Mouse (Mus musculus): ENCODE results near the gene Ahnak. TPM values are rescaled to one million over a fixed set of nuclear protein-coding genes. Genes with fewer than 3 reads are reported as not detected.

The Ahnak gene
- total and polyA plus RNA-seq, 3 experiments: 23.0 to 348 (median 299) TPM

DNA sequence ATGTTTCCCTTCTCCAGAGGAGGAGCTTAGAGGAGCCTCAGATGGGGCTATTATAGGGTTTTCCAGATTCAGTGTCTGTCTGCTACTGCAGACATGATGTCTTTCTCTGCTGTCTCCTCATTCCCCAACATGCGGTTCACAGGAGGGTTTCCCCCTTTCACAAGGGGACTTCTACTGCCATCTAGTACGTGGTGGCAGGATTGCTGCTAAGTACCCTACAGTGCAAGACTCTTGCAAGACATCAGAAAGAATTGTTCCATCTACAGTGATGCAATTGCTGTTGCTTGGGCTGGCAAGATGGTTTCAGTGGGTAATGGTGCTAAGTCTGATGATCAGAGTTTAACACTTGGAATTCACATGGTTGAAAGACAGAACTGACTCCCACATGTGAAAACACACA lies 66.1 kb downstream of the Ahnak start:
- intact Hi-C loops (cut with DNase I): loop anchor here (1.0 kb wide), 1 partner anchor 79 kb away; no protein-coding TSS in a partner anchor

DNA sequence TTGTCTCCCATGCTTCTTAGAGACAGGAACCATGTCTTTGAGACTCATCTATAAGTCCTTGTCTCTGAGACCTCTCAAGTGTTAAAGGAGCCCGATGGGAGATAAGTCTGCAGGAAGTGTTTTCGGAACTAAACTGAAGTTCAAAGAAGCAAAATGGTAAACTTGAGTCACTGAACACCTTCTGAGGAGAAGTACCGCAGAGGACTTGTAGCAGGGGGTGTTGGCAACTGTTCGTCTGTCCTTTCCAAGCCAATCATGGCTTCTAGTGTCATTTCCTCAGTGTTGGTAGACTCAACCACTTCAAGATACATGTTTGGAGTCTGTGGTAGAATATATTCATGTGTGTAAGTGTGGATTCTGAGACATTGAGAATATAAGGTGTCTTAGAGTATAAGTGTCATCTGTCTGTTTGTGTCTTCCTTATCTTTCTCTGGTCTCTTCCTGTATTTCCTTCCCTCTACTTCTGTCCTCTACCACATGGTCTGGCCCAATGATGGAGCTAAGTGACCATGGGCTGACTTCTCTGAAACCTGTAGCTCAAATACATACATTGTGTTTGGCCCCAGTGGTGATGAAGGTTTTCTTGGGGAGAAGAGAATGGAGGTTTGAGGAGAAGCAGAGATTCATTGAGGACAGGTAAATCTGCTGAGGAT lies 66.7 kb downstream of the Ahnak start:
- TF ChIP-seq EP300 (IDR thresholded peaks at IDR 0.05; ENCODE audit: insufficient read depth, low read depth, low read length) (no peak), CTCF (IDR thresholded peaks at IDR 0.05) (no peak)
- intact Hi-C loops (cut with DNase I): loop anchor here (1.0 kb wide), 1 partner anchor 80 kb away; no protein-coding TSS in a partner anchor
- H3K27ac ChIP-seq: no peak overlapping the region
- DNase-seq: no peak
- no peak overlapping the region for H3K4me3 ChIP-seq
- 81% methylated on average over 4 of the region's 4 CpGs for WGBS
- H3K79me2 ChIP-seq (replicated peaks; ENCODE audit: control insufficient read depth, insufficient read depth, low read length): no peaks in the 10 kb centered on the region
- peaks cover 6% of the 10 kb centered on the region for H3K4me1 ChIP-seq (ENCODE audit: control insufficient read depth, insufficient read depth, low read length)
- H3K36me3 ChIP-seq (ENCODE audit: control insufficient read depth, insufficient read depth, low read length): no peaks in the 10 kb centered on the region
- H3K9ac ChIP-seq (ENCODE audit: low read depth, low read length): no peak overlapping the region
- H3K27me3 ChIP-seq (ENCODE audit: control insufficient read depth, insufficient read depth, low read length): no peaks in the 10 kb centered on the region

More for the DNA sequence above, 66.1 kb downstream of the Ahnak start:
- H3K9ac ChIP-seq (ENCODE audit: low read depth, low read length): no peak overlapping the region
- no peak overlapping the region for H3K4me3 ChIP-seq
- no peaks in the 10 kb centered on the region for H3K27me3 ChIP-seq (ENCODE audit: control insufficient read depth, insufficient read depth, low read length)
- TF ChIP-seq CTCF (IDR thresholded peaks at IDR 0.05) (peak; percentile 72), POLR2A (IDR thresholded peaks at IDR 0.05; ENCODE audit: insufficient read depth, low read depth, low read length) (no peak), EP300 (IDR thresholded peaks at IDR 0.05; ENCODE audit: insufficient read depth, low read depth, low read length) (peak; percentile 70; the same call in 1 of the 2 replicates)
- H3K4me1 ChIP-seq (ENCODE audit: control insufficient read depth, insufficient read depth, low read length): peaks cover 6% of the 10 kb centered on the region
- H3K27ac ChIP-seq: no peak overlapping the region
- H3K79me2 ChIP-seq (replicated peaks; ENCODE audit: control insufficient read depth, insufficient read depth, low read length): no peaks in the 10 kb centered on the region
- DNase-seq: peak in 1 of 2 experiments; percentile 50
- 20% methylated on average over 2 of the region's 2 CpGs for WGBS
- no peaks in the 10 kb centered on the region for H3K36me3 ChIP-seq (ENCODE audit: control insufficient read depth, insufficient read depth, low read length)

- no peak overlapping the region for H3K9ac ChIP-seq (ENCODE audit: low read depth, low read length)
- peaks cover 6% of the 10 kb centered on the region for H3K4me1 ChIP-seq (ENCODE audit: control insufficient read depth, insufficient read depth, low read length)
- H3K36me3 ChIP-seq (ENCODE audit: control insufficient read depth, insufficient read depth, low read length): no peaks in the 10 kb centered on the region
- DNase-seq: no peak
- intact Hi-C loops (cut with DNase I): no loop called here
- no peak overlapping the region for H3K4me3 ChIP-seq
- no peaks in the 10 kb centered on the region for H3K79me2 ChIP-seq (replicated peaks; ENCODE audit: control insufficient read depth, insufficient read depth, low read length)
- H3K27ac ChIP-seq: no peak overlapping the region
- TF ChIP-seq POLR2A (IDR thresholded peaks at IDR 0.05; ENCODE audit: insufficient read depth, low read depth, low read length) (no peak), EP300 (IDR thresholded peaks at IDR 0.05; ENCODE audit: insufficient read depth, low read depth, low read length) (no peak), CTCF (IDR thresholded peaks at IDR 0.05) (no peak)
- H3K27me3 ChIP-seq (ENCODE audit: control insufficient read depth, insufficient read depth, low read length): no peaks in the 10 kb centered on the region
Measured at GRCm38 (mm10) chr19:9057679-9058078, 68.6 kb downstream of the Ahnak start.

DNA sequence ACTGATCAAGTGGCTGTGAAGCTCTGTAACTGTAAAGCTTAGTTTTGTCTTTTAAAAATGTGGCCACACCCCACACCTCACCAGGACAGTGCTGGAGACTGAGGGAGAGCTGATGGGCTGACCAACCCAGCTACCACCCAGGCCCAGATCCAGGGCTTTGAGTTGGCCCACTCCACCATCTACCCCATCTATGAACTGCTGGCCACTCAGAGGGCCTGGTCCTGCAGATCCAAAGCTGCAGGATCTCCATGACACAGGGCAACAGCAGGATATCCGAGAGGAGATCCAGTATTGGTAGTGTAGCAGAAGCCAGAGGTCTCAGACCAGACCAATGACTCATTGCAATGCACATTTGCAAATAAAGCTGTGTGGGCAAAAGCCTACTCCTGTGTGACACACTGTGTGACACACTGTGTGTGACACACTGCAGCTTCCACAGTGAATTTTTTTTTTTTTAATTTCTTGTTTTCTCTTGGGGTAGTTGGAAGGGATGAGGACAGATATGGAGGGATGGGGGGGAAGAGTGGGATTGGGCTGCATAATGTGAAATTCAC lies 69.3 kb downstream of the Ahnak start:
- intact Hi-C loops (cut with DNase I): no loop called here
- H3K36me3 ChIP-seq (ENCODE audit: control insufficient read depth, insufficient read depth, low read length): no peaks in the 10 kb centered on the region
- no peak overlapping the region for H3K27ac ChIP-seq

DNA sequence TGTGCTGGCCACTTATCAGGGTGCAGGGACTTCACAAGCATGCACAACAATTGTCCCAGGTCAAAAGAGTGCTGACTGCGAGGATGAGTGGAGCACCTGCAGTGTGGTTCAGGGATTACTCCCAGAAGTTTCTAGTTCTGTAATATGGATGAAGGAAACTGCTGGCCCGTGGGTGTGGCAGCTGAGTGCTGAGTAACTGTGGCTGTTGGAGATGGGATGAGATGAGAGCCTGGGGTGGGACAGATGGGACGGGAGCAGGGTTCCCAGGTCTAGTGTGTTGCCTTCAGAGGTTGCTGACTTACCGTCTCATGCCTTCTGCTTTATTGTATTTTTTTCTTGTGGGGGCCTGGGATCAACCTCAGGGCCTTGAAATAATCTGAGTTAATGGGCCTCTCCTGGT lies 69.9 kb downstream of the Ahnak start:
- DNase-seq: no peak
- intact Hi-C loops (cut with DNase I): no loop called here
- H3K4me1 ChIP-seq (ENCODE audit: control insufficient read depth, insufficient read depth, low read length): peaks cover 2% of the 10 kb centered on the region; the same call in 1 of the 2 replicates
- H3K36me3 ChIP-seq (ENCODE audit: control insufficient read depth, insufficient read depth, low read length): no peaks in the 10 kb centered on the region
- H3K79me2 ChIP-seq (replicated peaks; ENCODE audit: control insufficient read depth, insufficient read depth, low read length): no peaks in the 10 kb centered on the region
- no peak overlapping the region for H3K4me3 ChIP-seq
- WGBS: 73% methylated on average over 4 of the region's 4 CpGs
- no peaks in the 10 kb centered on the region for H3K27me3 ChIP-seq (ENCODE audit: control insufficient read depth, insufficient read depth, low read length)
- no peak for TF ChIP-seq CTCF (IDR thresholded peaks at IDR 0.05)
- no peak for TF ChIP-seq EP300 (IDR thresholded peaks at IDR 0.05; ENCODE audit: insufficient read depth, low read depth, low read length)
- TF ChIP-seq POLR2A (IDR thresholded peaks at IDR 0.05; ENCODE audit: insufficient read depth, low read depth, low read length): no peak
- no peak overlapping the region for H3K27ac ChIP-seq
- H3K9ac ChIP-seq (ENCODE audit: low read depth, low read length): no peak overlapping the region

More for the DNA sequence above, 69.3 kb downstream of the Ahnak start:
- Histone ChIP-seq H3K4me1 (ENCODE audit: control insufficient read depth, insufficient read depth, low read length) (peaks cover 4% of the 10 kb centered on the region), H3K79me2 (replicated peaks; ENCODE audit: control insufficient read depth, insufficient read depth, low read length) (no peaks in the 10 kb centered on the region), H3K9ac (ENCODE audit: low read depth, low read length) (no peak overlapping the region), H3K4me3 (no peak overlapping the region), H3K27me3 (ENCODE audit: control insufficient read depth, insufficient read depth, low read length) (no peaks in the 10 kb centered on the region)
- no peak for DNase-seq
- TF ChIP-seq EP300 (IDR thresholded peaks at IDR 0.05; ENCODE audit: insufficient read depth, low read depth, low read length): no peak
- no peak for TF ChIP-seq CTCF (IDR thresholded peaks at IDR 0.05)
- TF ChIP-seq POLR2A (IDR thresholded peaks at IDR 0.05; ENCODE audit: insufficient read depth, low read depth, low read length): no peak
- 71% methylated on average over 1 of the region's 1 CpGs for WGBS

- Histone ChIP-seq H3K27ac (no peak overlapping the region; the same call in 1 of the 2 replicates), H3K79me2 (replicated peaks; ENCODE audit: control insufficient read depth, insufficient read depth, low read length) (no peaks in the 10 kb centered on the region), H3K4me3 (no peak overlapping the region), H3K9ac (ENCODE audit: low read depth, low read length) (no peak overlapping the region), H3K27me3 (ENCODE audit: control insufficient read depth, insufficient read depth, low read length) (no peaks in the 10 kb centered on the region), H3K4me1 (ENCODE audit: control insufficient read depth, insufficient read depth, low read length) (peaks cover 2% of the 10 kb centered on the region; the same call in 1 of the 2 replicates), H3K36me3 (ENCODE audit: control insufficient read depth, insufficient read depth, low read length) (no peaks in the 10 kb centered on the region)
- intact Hi-C loops (cut with DNase I): no loop called here
- no peak for TF ChIP-seq CTCF (IDR thresholded peaks at IDR 0.05)
- TF ChIP-seq POLR2A (IDR thresholded peaks at IDR 0.05; ENCODE audit: insufficient read depth, low read depth, low read length): no peak
- TF ChIP-seq EP300 (IDR thresholded peaks at IDR 0.05; ENCODE audit: insufficient read depth, low read depth, low read length): no peak
- 60% methylated on average over 7 of the region's 7 CpGs for WGBS
- DNase-seq: no peak
Measured at GRCm38 (mm10) chr19:9059391-9059790, 70.3 kb downstream of the Ahnak start.

Measured in heart, adult 2 months (tissue).